Mouse (Mus musculus) lung, postnatal 0 days (tissue): ENCODE measurements around the gene Tmem81. TPM values are rescaled to one million over a fixed set of nuclear protein-coding genes. Genes with fewer than 3 reads are reported as not detected.

Experiments used
- ATAC-seq: fragments of 200-750 bp; cut with Nextera tagmentation; 2 replicates; pipeline ENCODE4 v1.8.0; 2017; ENCODE audit warnings: moderate library complexity
- DNase-seq: peaks from one replicate; pipeline ENCODE4 v3.0.0-alpha.2; 2016; ENCODE audit warnings: low spot score
- H3K27ac ChIP-seq: fragments of 300-500 bp; sonication (generic); 2 replicates; pipeline ENCODE4 v1.5.1; 2014; ENCODE audit warnings: antibody characterized with exemption, mild to moderate bottlenecking, low read length, mixed read lengths
- H3K27me3 ChIP-seq: fragments of 300-500 bp; sonication (generic); replicated peaks from 2 replicates; pipeline ENCODE4 v1.6.1; 2014; ENCODE audit warnings: low read length, mixed read lengths; ENCODE audit not compliant: insufficient read depth
- H3K36me3 ChIP-seq: fragments of 300-500 bp; sonication (generic); 2 replicates; pipeline ENCODE4 v1.6.1; 2014; ENCODE audit warnings: low read length, mixed read lengths; ENCODE audit not compliant: insufficient read depth
- H3K4me1 ChIP-seq: fragments of 300-500 bp; sonication (generic); 2 replicates; pipeline ENCODE4 v1.6.1; 2014; ENCODE audit warnings: antibody characterized with exemption, low read depth, low read length, mixed read lengths; ENCODE audit not compliant: insufficient read depth
- H3K4me2 ChIP-seq: fragments of 300-500 bp; sonication (generic); replicated peaks from 2 replicates; pipeline ENCODE4 v1.6.1; 2014; ENCODE audit warnings: low read depth, mild to moderate bottlenecking, low read length, moderate library complexity, mixed read lengths
- H3K4me3 ChIP-seq: fragments of 300-500 bp; sonication (generic); 2 replicates; pipeline ENCODE4 v1.5.1; 2014; ENCODE audit warnings: low read depth, low read length
- H3K9ac ChIP-seq: fragments of 300-500 bp; sonication (generic); replicated peaks from 2 replicates; pipeline ENCODE4 v1.6.1; 2014; ENCODE audit warnings: low read depth, mild to moderate bottlenecking
- H3K9me3 ChIP-seq: fragments of 300-500 bp; sonication (generic); 2 replicates; pipeline ENCODE4 v1.6.1; 2016; ENCODE audit warnings: low read length, mixed read lengths
- CTCF ChIP-seq: IDR thresholded peaks from 2 replicates; pipeline ENCODE4 v1.5.1; 2016; ENCODE audit warnings: antibody characterized with exemption, mild to moderate bottlenecking
- EP300 ChIP-seq: IDR thresholded peaks from 2 replicates; pipeline ENCODE4 v1.6.1; 2016; ENCODE audit warnings: antibody characterized with exemption, mild to moderate bottlenecking, control low read depth
- WGBS: fragments of 180-500 bp; shearing (Covaris S2); extraction: QIAGEN DNeasy Blood & Tissue Kit; methylation state at CpG from one replicate; pipeline ENCODE4 v1.1.7; 2014; 5-methylcytosine and 5-hydroxymethylcytosine counted together
- polyA plus RNA-seq: library from polyadenylated mRNA; unstranded; fragments of >200 nt; fragmentation: Nextera tagmentation; extraction: Ambion mirVana; gene quantifications from 2 replicates; pipeline ENCODE4 v1.2.1, GENCODE M21; 2015

Tmem81 gene
- polyA plus RNA-seq, 1 experiment from 2014 or later, result 1.3 TPM

DNA sequence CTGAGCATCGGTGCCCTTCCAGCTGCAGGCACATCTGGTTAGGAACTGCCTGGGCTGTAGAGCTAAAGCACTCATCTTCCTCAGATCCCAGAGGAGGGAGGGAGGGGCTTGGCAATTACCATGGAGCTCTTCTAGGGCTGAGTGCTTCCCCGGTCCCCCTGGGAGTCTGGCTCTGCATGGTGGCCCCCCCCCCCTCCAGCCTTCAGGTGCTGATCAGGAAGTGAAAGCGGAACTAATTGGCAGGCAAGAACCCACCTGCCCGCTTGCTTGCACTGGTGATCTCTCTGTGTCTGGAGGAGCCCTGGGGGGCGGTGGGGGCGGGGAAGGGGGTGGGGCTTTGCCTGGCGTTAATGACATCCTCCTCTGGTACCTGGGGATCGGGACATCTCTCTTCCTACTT, 27.8 kb downstream of the Tmem81 start:
- no peak for ATAC-seq
- no peaks in the 10 kb centered on the region for H3K9me3 ChIP-seq
- no peak overlapping the region for H3K4me3 ChIP-seq
- H3K27ac ChIP-seq, result no peak overlapping the region
- TF ChIP-seq EP300 (no peak), CTCF (no peak)
- no peak for DNase-seq
- WGBS, result 4% methylated on average over 8 of the region's 8 CpGs
- H3K27me3 ChIP-seq, result no peaks in the 10 kb centered on the region
- H3K4me2 ChIP-seq, result no peak overlapping the region
- no peaks in the 10 kb centered on the region for H3K4me1 ChIP-seq
- H3K9ac ChIP-seq, result no peak overlapping the region
- no peaks in the 10 kb centered on the region for H3K36me3 ChIP-seq

DNA sequence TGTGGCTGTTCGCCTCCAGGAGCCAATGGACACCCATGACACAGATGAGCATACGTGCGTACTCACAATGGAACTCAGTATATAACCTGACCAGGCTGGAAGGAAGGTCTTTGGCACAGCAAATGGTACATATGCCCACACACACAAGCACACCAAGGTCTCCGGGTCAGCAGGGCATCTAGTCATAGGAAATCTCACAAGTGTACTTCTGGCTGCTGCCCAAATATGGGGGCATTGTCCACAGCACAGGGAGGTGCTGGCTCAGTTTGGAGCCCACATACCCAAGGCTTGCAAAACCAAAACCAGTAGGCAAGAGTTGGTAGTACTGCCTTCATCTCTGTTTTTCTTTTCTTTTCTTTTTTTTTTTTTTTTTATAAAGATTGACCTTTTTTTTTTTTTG, 29.5 kb downstream of the Tmem81 start:
- no peak for ATAC-seq
- Histone ChIP-seq H3K4me3 (no peak overlapping the region), H3K4me2 (no peak overlapping the region), H3K9ac (no peak overlapping the region), H3K36me3 (no peaks in the 10 kb centered on the region), H3K27me3 (no peaks in the 10 kb centered on the region; the same call in 1 of the 2 replicates), H3K9me3 (no peaks in the 10 kb centered on the region), H3K4me1 (no peaks in the 10 kb centered on the region), H3K27ac (no peak overlapping the region)
- 81% methylated on average over 4 of the region's 4 CpGs for WGBS
- no peak for DNase-seq
- TF ChIP-seq CTCF (no peak), EP300 (no peak)

DNA sequence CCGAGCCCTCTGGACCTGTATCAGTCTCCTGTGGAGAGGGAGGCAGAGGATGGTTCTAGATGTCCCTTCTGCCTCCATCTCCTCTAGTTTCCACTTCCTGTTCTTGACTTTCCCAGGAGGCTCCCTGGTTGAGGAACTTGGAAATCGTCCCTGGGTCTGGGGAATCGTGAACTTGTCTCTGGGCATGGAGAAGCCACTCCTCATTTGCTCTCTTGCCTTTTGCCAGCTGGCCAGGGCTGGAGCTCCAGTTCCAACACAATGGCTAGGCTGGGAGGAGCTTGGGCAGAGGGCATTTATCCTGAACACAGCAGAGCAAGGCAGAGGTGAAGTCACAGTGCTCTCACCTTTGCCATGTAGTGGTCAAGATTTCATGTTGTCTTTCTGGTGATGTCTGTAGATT, 30.4 kb downstream of the Tmem81 start:
- Histone ChIP-seq H3K4me1 (no peaks in the 10 kb centered on the region; the same call in 1 of the 2 replicates), H3K27ac (no peak overlapping the region), H3K36me3 (no peaks in the 10 kb centered on the region), H3K27me3 (peaks cover 6% of the 10 kb centered on the region; the same call in 1 of the 2 replicates), H3K4me2 (no peak overlapping the region), H3K9ac (no peak overlapping the region), H3K4me3 (no peak overlapping the region), H3K9me3 (no peaks in the 10 kb centered on the region)
- no peak for TF ChIP-seq EP300
- no peak for TF ChIP-seq CTCF
- 63% methylated on average over 3 of the region's 3 CpGs for WGBS
- ATAC-seq, result no peak
- DNase-seq, result no peak

DNA sequence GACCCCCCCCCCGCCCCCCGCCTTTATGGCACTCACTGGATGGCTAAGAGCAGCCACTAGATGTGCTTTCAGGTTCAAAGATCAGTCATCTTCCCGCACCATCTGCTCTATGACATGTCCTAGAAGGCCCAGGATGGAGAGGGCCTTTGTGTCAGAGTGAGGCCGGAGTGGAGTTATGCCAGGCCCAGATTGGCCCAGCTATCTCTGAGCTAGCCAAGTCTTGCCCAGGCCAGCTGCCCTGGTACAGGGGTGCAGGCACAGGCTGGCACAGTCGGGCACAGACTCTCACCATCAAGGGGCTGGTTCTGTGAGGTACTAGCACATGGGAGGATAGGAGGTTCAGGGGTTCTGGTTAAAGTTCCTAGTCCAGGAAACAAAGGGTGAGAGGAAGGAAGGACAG, 31.7 kb downstream of the Tmem81 start:
- no peak for TF ChIP-seq EP300
- no peak for TF ChIP-seq CTCF
- DNase-seq (no peak), ATAC-seq (no peak)
- no peaks in the 10 kb centered on the region for H3K36me3 ChIP-seq
- H3K4me2 ChIP-seq, result no peak overlapping the region
- H3K9me3 ChIP-seq, result no peaks in the 10 kb centered on the region
- no peaks in the 10 kb centered on the region; the same call in 1 of the 2 replicates for H3K4me1 ChIP-seq
- no peak overlapping the region for H3K4me3 ChIP-seq
- peaks cover 17% of the 10 kb centered on the region for H3K27me3 ChIP-seq
- no peak overlapping the region for H3K9ac ChIP-seq
- 75% methylated on average over 5 of the region's 5 CpGs for WGBS
- H3K27ac ChIP-seq, result no peak overlapping the region

GRCm38 (mm10) chr1:132540701-132541100, 34.7 kb downstream of the Tmem81 start:
- Histone ChIP-seq H3K9me3 (no peaks in the 10 kb centered on the region), H3K36me3 (no peaks in the 10 kb centered on the region), H3K4me1 (no peaks in the 10 kb centered on the region; the same call in 1 of the 2 replicates), H3K27ac (no peak overlapping the region), H3K4me3 (no peak overlapping the region), H3K9ac (no peak overlapping the region), H3K4me2 (no peak overlapping the region), H3K27me3 (peaks cover 24% of the 10 kb centered on the region)
- no peak for DNase-seq
- 32% methylated on average over 7 of the region's 7 CpGs for WGBS
- no peak for ATAC-seq
- TF ChIP-seq EP300, result no peak
- TF ChIP-seq CTCF, result no peak

DNA sequence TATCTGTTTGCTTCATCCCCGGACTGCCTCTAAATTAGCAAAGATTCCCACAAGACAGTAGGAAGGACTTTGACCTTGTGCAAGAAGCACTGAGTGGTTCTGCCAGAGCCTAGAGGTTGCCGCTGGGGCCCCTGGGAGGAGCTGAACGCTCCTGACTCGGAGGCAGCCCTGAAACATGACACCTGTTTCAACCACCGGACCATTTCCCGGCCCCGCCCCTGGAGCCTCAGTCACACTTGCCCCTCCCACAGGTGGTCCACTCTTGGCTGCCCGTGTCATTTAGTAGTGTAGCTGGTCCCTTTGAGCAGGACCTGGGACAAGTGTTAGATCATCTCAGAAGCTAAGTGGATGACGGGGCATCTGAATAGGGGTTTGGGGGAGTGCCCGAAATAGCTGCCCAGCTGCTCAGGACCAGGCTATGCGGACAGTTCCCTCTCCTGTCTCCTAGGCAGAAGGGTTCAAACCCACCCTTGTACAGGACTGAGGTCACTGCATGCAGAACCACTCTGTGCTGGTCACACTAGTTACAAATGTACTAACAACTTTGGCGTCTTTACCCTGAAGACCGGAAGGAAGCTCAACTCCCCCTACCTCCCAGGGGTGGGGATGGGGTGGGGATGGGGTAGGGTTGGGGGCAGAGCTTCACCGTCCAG, 35.3 kb downstream of the Tmem81 start:
- Histone ChIP-seq H3K9ac (no peak overlapping the region), H3K4me2 (no peak overlapping the region), H3K4me3 (no peak overlapping the region), H3K4me1 (no peaks in the 10 kb centered on the region; the same call in 1 of the 2 replicates), H3K27ac (no peak overlapping the region), H3K27me3 (peaks cover 24% of the 10 kb centered on the region), H3K36me3 (no peaks in the 10 kb centered on the region), H3K9me3 (no peaks in the 10 kb centered on the region)
- ATAC-seq (peak; percentile 62), DNase-seq (peak; percentile 37)
- WGBS, result 6% methylated on average over 14 of the region's 14 CpGs
- TF ChIP-seq EP300, result no peak
- no peak for TF ChIP-seq CTCF
